Mouse (Mus musculus): Measurements from ENCODE around the gene Pitx2. TPM values are rescaled to one million over a fixed set of nuclear protein-coding genes. Genes with fewer than 3 reads are reported as not detected.
A peak's percentile ranks its signal among the peaks of the same experiment; 100 is the strongest.

Pitx2 gene
- polyA plus RNA-seq, 1 experiment from 2014 or later: 26.9 TPM

DNA sequence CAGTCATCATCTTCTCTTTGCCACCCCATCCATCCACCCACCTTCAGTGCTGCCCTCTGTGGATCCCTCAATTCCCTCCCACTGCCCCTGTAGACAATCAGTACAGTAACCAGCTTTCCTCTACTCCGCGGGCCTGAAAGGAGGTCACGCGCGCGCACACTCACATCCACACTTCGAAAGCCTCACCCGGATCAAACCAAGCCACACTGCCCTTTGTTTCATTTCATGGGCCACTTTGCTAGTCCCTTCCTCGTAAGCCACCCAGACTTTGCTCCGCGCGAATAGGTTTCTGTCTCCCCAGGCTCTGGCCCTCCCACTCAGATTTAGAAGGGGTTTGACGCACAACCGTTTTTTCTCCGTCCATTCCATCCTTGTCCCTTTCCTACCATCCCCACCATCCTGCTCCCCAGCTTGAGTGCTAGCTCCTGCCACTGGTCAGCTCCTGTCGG, 494 bp upstream of the Pitx2 start:
- H3K27me3 ChIP-seq (ENCODE audit: control insufficient read depth, insufficient read depth, low read length): peaks cover 75% of the 10 kb centered on the region
- no peak overlapping the region for H3K9ac ChIP-seq (ENCODE audit: low read length)
- no peak for ATAC-seq (replicated peaks; ENCODE audit: extremely low read depth, insufficient read depth, low FRiP score)

DNA sequence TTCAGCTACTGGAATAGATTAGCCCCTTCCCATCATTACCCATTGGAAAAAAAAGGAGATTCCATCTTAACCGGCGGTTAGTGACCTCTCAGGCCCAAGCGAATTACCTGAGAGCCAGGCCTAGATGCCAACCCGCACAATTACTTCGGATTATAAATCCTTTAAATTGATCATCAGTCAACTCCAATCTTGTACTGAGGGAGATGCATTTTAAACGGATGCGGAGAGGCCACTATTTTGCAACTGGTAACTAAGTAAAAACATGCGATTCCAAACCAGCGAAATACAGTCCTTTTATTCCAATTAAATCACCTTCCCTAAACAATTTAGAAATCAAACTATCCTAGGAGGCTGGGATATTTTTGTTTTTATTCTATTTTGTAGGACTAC, 818 bp downstream of the Pitx2 start:
- H3K4me2 ChIP-seq (ENCODE audit: low read depth, low read length): no peak overlapping the region
- H3K36me3 ChIP-seq (ENCODE audit: control insufficient read depth, insufficient read depth): no peaks in the 10 kb centered on the region
- WGBS: 6% methylated on average over 9 of the region's 9 CpGs
- H3K4me3 ChIP-seq (ENCODE audit: low read length): peak overlapping the region; percentile 45
- H3K27ac ChIP-seq (ENCODE audit: low read length): no peak overlapping the region
- H3K9me3 ChIP-seq (replicated peaks; ENCODE audit: control insufficient read depth, low read length): no peaks in the 10 kb centered on the region
- H3K4me1 ChIP-seq (ENCODE audit: control insufficient read depth, insufficient read depth, low read length): peaks cover 2% of the 10 kb centered on the region; the same call in 1 of the 2 replicates
- H3K9ac ChIP-seq (ENCODE audit: low read length): no peak overlapping the region
- no peak for ATAC-seq (replicated peaks; ENCODE audit: extremely low read depth, insufficient read depth, low FRiP score)
- H3K27me3 ChIP-seq (ENCODE audit: control insufficient read depth, insufficient read depth, low read length): peaks cover 76% of the 10 kb centered on the region

More for the DNA sequence above, 494 bp upstream of the Pitx2 start:
- 2% methylated on average over 16 of the region's 16 CpGs for WGBS
- Histone ChIP-seq H3K4me1 (ENCODE audit: control insufficient read depth, insufficient read depth, low read length) (peaks cover 2% of the 10 kb centered on the region; the same call in 1 of the 2 replicates), H3K4me3 (ENCODE audit: low read length) (peak overlapping the region; percentile 45), H3K4me2 (ENCODE audit: low read depth, low read length) (peak overlapping the region; percentile 68), H3K36me3 (ENCODE audit: control insufficient read depth, insufficient read depth) (no peaks in the 10 kb centered on the region), H3K27ac (ENCODE audit: low read length) (no peak overlapping the region), H3K9me3 (replicated peaks; ENCODE audit: control insufficient read depth, low read length) (no peaks in the 10 kb centered on the region)

DNA sequence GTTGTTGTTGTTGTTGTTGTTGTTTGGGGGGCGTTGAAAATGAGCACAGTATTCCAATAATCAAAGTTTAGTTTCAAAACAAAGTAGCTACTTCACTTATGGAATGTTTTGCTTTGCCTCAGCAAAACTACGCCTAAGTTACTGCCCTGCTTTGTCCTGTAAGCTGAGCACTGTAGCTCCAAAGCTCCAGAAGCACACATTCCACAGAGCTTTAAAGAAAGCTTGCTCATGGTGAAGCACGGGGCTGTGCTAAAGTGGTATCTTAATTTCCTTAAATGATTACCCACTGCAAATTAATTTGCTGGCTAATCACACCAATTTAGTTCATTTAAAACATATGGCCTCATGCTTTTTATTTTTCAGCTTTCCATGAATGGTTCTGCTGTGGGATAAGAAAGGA, 1.5 kb downstream of the Pitx2 start:
- peaks cover 75% of the 10 kb centered on the region for H3K27me3 ChIP-seq (ENCODE audit: control insufficient read depth, insufficient read depth, low read length)
- no peak overlapping the region for H3K4me3 ChIP-seq (ENCODE audit: low read length)
- 4% methylated on average over 3 of the region's 3 CpGs for WGBS
- H3K9me3 ChIP-seq (replicated peaks; ENCODE audit: control insufficient read depth, low read length): no peaks in the 10 kb centered on the region
- H3K4me2 ChIP-seq (ENCODE audit: low read depth, low read length): no peak overlapping the region
- H3K4me1 ChIP-seq (ENCODE audit: control insufficient read depth, insufficient read depth, low read length): peaks cover 2% of the 10 kb centered on the region; the same call in 1 of the 2 replicates
- no peak overlapping the region for H3K9ac ChIP-seq (ENCODE audit: low read length)
- no peak overlapping the region for H3K27ac ChIP-seq (ENCODE audit: low read length)
- no peak for ATAC-seq (replicated peaks; ENCODE audit: extremely low read depth, insufficient read depth, low FRiP score)
- H3K36me3 ChIP-seq (ENCODE audit: control insufficient read depth, insufficient read depth): no peaks in the 10 kb centered on the region

DNA sequence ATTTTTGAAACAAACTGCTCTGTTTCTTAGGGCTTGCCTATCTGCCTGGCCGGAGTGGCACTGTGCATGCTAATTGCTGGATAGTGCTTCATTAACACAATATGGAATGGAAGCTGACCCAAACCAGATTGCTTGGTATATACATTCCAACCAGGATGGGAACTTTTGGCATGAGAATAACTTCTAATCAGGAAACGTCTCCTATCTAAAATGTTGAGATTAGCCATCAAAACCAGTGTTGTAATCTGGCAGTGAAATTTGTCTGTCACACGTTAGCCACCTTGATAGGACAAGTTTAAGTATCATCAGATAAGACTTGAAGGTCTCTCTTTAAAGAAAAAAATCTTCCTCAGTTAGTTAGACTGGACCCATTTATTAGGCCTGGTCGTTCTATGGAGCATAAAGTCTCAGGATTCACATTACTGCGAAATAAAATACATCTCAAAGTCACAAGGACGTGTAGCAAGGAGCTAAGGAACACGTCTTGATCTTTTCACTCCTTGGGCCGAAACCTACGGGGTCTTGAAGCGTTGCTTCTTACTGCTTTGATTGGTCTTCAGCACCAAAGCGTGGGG, 2.1 kb downstream of the Pitx2 start:
- no peak overlapping the region for H3K4me2 ChIP-seq (ENCODE audit: low read depth, low read length)

DNA sequence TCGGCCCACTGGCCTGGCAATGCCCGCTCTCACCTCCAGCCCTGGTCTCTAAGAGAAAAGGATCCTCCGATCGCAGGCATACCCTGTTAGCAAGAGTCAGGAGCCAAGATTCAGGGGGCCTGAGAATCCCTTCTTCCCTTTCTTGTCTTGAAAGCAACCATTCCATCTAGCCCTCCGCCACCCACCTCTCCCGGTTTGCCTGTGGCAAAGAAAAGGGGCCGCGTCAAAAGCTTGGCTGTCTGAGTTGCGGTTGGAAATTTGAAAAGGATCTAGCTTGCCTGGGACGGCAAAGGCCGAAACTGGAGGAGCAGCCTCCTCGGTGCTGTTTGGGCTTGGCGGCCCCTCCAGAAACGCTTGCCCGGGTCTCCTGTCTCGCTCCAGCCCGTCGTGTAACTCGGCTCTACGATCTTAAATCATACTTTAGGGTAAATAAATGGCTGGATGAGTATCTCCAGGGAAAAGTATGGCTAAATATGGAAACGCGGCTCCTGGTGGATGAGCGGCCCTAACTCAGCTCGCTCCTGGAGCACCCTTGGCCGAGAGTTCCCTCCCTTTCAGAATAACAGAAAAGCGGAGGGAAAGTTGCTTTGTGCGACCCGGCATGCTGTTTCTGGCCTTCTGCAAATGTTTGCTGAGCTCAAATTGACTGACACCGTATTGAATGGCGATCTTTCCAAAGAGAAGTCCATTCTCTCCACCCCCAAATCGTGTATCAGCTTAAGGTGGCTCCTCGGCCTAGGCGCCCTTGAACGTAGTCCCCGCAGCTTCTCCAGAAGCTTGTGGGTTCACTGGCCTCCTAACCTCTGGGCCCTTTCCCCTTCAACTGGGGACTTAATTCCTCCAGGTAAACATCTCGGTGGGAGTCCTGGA, 3.4 kb downstream of the Pitx2 start:
- Histone ChIP-seq H3K27ac (ENCODE audit: low read length) (no peak overlapping the region), H3K9ac (ENCODE audit: low read length) (no peak overlapping the region), H3K9me3 (replicated peaks; ENCODE audit: control insufficient read depth, low read length) (no peaks in the 10 kb centered on the region), H3K4me1 (ENCODE audit: control insufficient read depth, insufficient read depth, low read length) (peaks cover 2% of the 10 kb centered on the region; the same call in 1 of the 2 replicates), H3K4me2 (ENCODE audit: low read depth, low read length) (no peak overlapping the region), H3K4me3 (ENCODE audit: low read length) (0 out of 2 replicates have a peak overlapping the region, but pooled peaks have one; percentile 0), H3K27me3 (ENCODE audit: control insufficient read depth, insufficient read depth, low read length) (peaks cover 71% of the 10 kb centered on the region), H3K36me3 (ENCODE audit: control insufficient read depth, insufficient read depth) (no peaks in the 10 kb centered on the region)
- WGBS: 7% methylated on average over 36 of the region's 36 CpGs
- no peak for ATAC-seq (replicated peaks; ENCODE audit: extremely low read depth, insufficient read depth, low FRiP score)

More for the DNA sequence above, 2.1 kb downstream of the Pitx2 start:
- Histone ChIP-seq H3K4me1 (ENCODE audit: control insufficient read depth, insufficient read depth, low read length) (peaks cover 2% of the 10 kb centered on the region; the same call in 1 of the 2 replicates), H3K27me3 (ENCODE audit: control insufficient read depth, insufficient read depth, low read length) (peaks cover 72% of the 10 kb centered on the region), H3K4me3 (ENCODE audit: low read length) (no peak overlapping the region), H3K27ac (ENCODE audit: low read length) (no peak overlapping the region), H3K36me3 (ENCODE audit: control insufficient read depth, insufficient read depth) (no peaks in the 10 kb centered on the region), H3K9ac (ENCODE audit: low read length) (no peak overlapping the region), H3K9me3 (replicated peaks; ENCODE audit: control insufficient read depth, low read length) (no peaks in the 10 kb centered on the region)
- no peak for ATAC-seq (replicated peaks; ENCODE audit: extremely low read depth, insufficient read depth, low FRiP score)
- 14% methylated on average over 11 of the region's 11 CpGs for WGBS

DNA sequence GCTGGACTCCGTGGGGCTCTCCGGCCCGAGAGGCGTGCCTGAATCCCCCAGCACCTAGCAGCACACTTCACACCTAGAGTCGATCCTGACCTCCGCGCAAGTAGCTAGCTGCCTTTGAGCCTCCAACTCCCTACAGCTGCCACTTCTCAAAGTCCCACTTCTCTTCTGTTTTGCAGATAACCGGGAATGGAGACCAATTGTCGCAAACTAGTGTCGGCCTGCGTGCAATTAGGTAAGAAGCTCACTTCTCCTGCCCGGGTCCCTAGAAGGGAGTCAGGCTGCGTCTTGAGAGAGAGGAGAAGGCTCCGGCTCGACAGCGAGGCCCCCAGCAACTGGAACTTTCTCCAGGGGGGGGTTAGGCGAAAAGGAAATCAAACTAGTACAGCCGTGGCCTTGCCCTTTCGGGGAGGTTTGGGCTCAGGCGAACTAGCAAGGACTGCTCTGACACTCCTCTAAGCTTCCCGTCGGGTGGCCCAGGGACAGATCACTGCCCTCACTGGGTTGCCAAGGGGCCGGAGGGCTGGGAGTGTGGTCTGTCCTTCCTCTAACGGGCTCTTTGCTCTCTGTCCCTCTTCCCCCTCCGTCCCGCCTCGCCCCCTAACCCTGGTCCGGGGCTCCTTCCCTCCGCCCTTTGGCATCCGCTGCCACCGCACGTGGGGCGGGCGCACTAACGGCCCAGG, 4.2 kb downstream of the Pitx2 start:
- Histone ChIP-seq H3K4me1 (ENCODE audit: control insufficient read depth, insufficient read depth, low read length) (peaks cover 2% of the 10 kb centered on the region; the same call in 1 of the 2 replicates), H3K9ac (ENCODE audit: low read length) (no peak overlapping the region), H3K4me3 (ENCODE audit: low read length) (peak overlapping the region; percentile 57), H3K36me3 (ENCODE audit: control insufficient read depth, insufficient read depth) (no peaks in the 10 kb centered on the region), H3K27ac (ENCODE audit: low read length) (no peak overlapping the region), H3K9me3 (replicated peaks; ENCODE audit: control insufficient read depth, low read length) (no peaks in the 10 kb centered on the region), H3K4me2 (ENCODE audit: low read depth, low read length) (peak overlapping the region; percentile 86), H3K27me3 (ENCODE audit: control insufficient read depth, insufficient read depth, low read length) (peaks cover 78% of the 10 kb centered on the region)
- 3% methylated on average over 35 of the region's 35 CpGs for WGBS
- ATAC-seq (replicated peaks; ENCODE audit: extremely low read depth, insufficient read depth, low FRiP score): 0 out of 2 replicates have a peak, but pooled peaks have one; percentile 16

DNA sequence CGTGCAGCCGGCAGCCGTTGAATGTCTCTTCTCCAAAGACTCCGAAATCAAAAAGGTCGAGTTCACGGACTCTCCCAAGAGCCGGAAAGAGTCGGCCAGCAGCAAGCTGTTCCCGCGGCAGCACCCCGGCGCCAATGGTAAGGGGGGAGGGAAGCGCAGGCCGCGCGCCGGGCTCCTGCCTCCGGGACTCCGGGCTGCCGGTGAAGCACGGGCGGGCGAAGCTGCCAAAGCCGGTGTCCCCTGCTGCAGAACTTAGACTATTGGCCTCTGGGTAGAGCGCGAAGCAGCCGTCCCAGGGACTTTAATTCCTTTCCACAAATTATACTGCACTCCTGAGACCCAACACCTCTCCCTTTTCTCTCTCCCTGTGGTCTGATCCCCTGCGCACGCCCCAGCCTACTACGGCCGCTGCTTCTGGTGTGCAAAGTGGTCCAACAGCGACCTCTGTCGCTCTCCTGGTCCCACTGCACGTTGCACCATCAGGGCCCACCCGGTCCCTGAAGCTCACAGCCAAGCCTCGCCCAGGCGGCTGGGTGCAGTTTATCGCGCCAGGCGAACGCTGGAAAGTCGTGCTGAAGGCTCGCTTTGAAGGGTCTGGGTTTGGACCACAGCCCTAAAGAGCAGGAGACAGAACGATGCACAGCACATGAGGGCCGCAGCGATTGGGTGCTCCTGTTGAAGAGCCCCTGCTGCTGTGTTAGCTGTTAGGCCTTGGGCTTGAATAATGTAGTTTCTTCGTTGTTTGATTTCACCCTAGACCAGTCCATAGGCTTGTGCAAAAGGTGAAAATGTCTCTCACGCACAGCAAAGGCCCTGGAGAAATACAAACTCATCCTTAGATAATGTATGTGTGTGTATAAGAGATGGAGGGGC, 5.0 kb downstream of the Pitx2 start:
- 1% methylated on average over 48 of the region's 48 CpGs for WGBS
- H3K9me3 ChIP-seq (replicated peaks; ENCODE audit: control insufficient read depth, low read length): no peaks in the 10 kb centered on the region
- peak; percentile 92 for ATAC-seq (replicated peaks; ENCODE audit: extremely low read depth, insufficient read depth, low FRiP score)
- peaks cover 81% of the 10 kb centered on the region for H3K27me3 ChIP-seq (ENCODE audit: control insufficient read depth, insufficient read depth, low read length)
- H3K36me3 ChIP-seq (ENCODE audit: control insufficient read depth, insufficient read depth): no peaks in the 10 kb centered on the region
- H3K9ac ChIP-seq (ENCODE audit: low read length): no peak overlapping the region
- H3K27ac ChIP-seq (ENCODE audit: low read length): no peak overlapping the region
- H3K4me2 ChIP-seq (ENCODE audit: low read depth, low read length): peak overlapping the region; percentile 86
- peak overlapping the region; percentile 57 for H3K4me3 ChIP-seq (ENCODE audit: low read length)
- peaks cover 2% of the 10 kb centered on the region; the same call in 1 of the 2 replicates for H3K4me1 ChIP-seq (ENCODE audit: control insufficient read depth, insufficient read depth, low read length)

DNA sequence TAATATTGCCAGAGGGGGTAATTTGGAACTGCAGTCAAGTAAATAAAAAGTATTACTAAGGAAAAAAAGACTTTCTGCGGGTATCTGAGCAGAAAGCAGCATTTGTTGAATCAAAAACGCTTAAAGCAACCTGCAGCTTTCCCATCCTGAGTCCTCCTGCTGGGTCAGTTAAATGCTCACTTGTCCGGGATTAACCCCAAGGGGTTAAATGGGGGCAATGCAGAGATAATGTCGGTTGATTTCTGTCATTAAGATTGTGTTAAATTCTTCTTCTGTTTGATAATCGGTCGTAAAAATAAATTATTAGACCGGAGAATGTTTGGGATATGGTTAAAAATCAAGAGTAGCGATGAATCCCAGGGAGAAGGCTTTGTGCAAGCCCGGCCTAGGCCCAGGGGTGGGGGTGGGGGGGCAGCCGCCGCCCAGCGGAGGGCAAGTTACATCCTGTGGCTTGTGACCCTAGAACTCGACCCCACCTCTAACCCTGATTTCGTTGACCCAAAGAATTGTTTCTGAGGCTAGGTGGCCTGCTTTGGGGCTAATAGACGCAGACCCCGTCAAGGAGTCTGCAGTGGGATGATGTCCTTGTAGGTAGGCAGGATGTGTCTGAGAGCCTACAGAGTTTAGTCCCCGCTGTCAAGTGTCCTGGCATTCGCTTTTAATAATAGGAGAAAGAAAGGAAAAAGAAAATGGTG, 6.0 kb downstream of the Pitx2 start:
- Histone ChIP-seq H3K4me2 (ENCODE audit: low read depth, low read length) (no peak overlapping the region), H3K27me3 (ENCODE audit: control insufficient read depth, insufficient read depth, low read length) (peaks cover 83% of the 10 kb centered on the region), H3K9me3 (replicated peaks; ENCODE audit: control insufficient read depth, low read length) (no peaks in the 10 kb centered on the region), H3K4me3 (ENCODE audit: low read length) (no peak overlapping the region), H3K36me3 (ENCODE audit: control insufficient read depth, insufficient read depth) (no peaks in the 10 kb centered on the region), H3K4me1 (ENCODE audit: control insufficient read depth, insufficient read depth, low read length) (no peaks in the 10 kb centered on the region; the same call in 1 of the 2 replicates), H3K9ac (ENCODE audit: low read length) (no peak overlapping the region), H3K27ac (ENCODE audit: low read length) (no peak overlapping the region)
- no peak for ATAC-seq (replicated peaks; ENCODE audit: extremely low read depth, insufficient read depth, low FRiP score)
- WGBS: 14% methylated on average over 18 of the region's 18 CpGs
